Mouse (Mus musculus): ENCODE measurements around the gene Gorasp2. TPM values are rescaled to one million over a fixed set of nuclear protein-coding genes. Genes with fewer than 3 reads are reported as not detected.

The Gorasp2 gene
- 51.8 and 52.0 TPM in 2 replicates for polyA plus RNA-seq (2015; fragmentation: Nextera tagmentation; extraction: Ambion mirVana)

- no peaks in the 10 kb centered on the region for H3K9me3 ChIP-seq (replicated peaks; ENCODE audit: control insufficient read depth, low read length)
- peaks cover 12% of the 10 kb centered on the region for H3K4me1 ChIP-seq (ENCODE audit: control insufficient read depth, low read depth, low read length)
- H3K4me2 ChIP-seq (ENCODE audit: low read depth, low read length) = peak within 1 kb of the TSS; percentile 86
- H3K27ac ChIP-seq (ENCODE audit: low read length) = peak within 1 kb of the TSS; percentile 85
- no peaks in the 10 kb centered on the region for H3K27me3 ChIP-seq (ENCODE audit: control insufficient read depth, insufficient read depth, low read depth, low read length)
- 1% methylated on average over 64 of the region's 64 CpGs for WGBS (ENCODE audit: insufficient replicate concordance)
- peak; percentile 95 for ATAC-seq (ENCODE audit: low read depth)
- H3K9ac ChIP-seq (ENCODE audit: low read depth, low read length) = peak within 1 kb of the TSS; percentile 92
- H3K4me3 ChIP-seq (ENCODE audit: low read depth, low read length) = peak within 1 kb of the TSS; percentile 85
- H3K36me3 ChIP-seq (ENCODE audit: control insufficient read depth, insufficient read depth) = no peaks in the 10 kb centered on the region
These were observed at the start of gene Gorasp2 for GRCm38 (mm10) chr2:70660887-70661714. Gene Gorasp2, plus strand, starts transcription at chr2:70661576.

DNA sequence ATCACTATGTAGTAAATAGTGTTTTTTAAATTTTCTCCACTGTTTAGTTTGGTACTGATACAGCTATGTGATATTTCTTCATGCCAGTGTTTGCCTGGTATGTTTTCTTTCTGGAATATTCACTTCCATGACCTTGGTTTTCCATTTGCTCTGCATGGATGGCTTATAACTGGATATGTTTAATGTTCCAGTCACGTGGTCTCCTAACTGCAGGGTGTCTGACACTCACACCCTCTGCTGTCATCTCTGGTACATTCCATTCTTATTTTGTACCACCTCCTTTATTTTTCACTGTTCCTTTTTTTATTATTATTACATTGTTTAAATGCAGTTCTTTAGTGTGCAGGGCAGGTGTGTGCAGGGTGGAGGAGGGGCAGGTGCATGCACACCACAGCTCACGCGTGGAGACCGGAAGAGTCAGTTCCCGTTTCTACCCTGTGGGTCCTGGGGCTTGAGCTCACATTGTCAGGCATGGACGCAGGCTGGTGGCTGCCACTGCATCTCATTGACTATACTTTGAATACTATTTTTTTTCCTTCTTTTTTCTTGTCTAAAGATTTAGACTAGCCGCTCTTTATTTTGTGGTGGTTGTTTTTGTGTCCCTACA lies 46.5 kb upstream of the Gorasp2 start:
- no peak overlapping the region for H3K27ac ChIP-seq (ENCODE audit: low read length)
- WGBS (ENCODE audit: insufficient replicate concordance) = 56% methylated on average over 7 of the region's 7 CpGs

DNA sequence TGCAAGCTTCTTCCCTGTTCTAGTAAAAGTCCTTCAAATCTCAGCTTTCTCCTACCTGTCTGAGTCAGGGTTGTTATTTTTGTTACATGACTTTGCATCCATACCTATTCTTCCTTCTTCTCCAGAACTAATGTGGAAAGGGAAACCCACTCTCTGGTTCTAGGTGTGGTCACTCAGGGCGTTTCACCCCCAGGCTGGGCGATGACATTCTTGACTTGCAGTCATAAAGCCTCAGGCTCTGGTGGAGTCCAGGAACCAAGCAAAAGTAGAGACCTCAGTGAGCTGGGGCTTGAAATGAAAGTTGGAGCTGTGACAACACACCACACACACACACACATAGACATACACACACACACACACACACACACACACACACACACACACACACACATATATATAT lies 45.3 kb upstream of the Gorasp2 start:
- no peak overlapping the region for H3K27ac ChIP-seq (ENCODE audit: low read length)
- no peak overlapping the region for H3K4me2 ChIP-seq (ENCODE audit: low read depth, low read length)
- H3K9me3 ChIP-seq (replicated peaks; ENCODE audit: control insufficient read depth, low read length) = no peaks in the 10 kb centered on the region
- no peak overlapping the region for H3K9ac ChIP-seq (ENCODE audit: low read depth, low read length)
- H3K4me1 ChIP-seq (ENCODE audit: control insufficient read depth, low read depth, low read length) = no peaks in the 10 kb centered on the region
- H3K36me3 ChIP-seq (ENCODE audit: control insufficient read depth, insufficient read depth) = no peaks in the 10 kb centered on the region
- no peak overlapping the region for H3K4me3 ChIP-seq (ENCODE audit: low read depth, low read length)
- H3K27me3 ChIP-seq (ENCODE audit: control insufficient read depth, insufficient read depth, low read depth, low read length) = no peaks in the 10 kb centered on the region
- 52% methylated on average over 2 of the region's 2 CpGs for WGBS (ENCODE audit: insufficient replicate concordance)
- ATAC-seq (ENCODE audit: low read depth) = no peak

More for the DNA sequence above, 46.5 kb upstream of the Gorasp2 start:
- no peaks in the 10 kb centered on the region for H3K4me1 ChIP-seq (ENCODE audit: control insufficient read depth, low read depth, low read length)
- H3K36me3 ChIP-seq (ENCODE audit: control insufficient read depth, insufficient read depth) = no peaks in the 10 kb centered on the region
- no peaks in the 10 kb centered on the region for H3K27me3 ChIP-seq (ENCODE audit: control insufficient read depth, insufficient read depth, low read depth, low read length)
- no peak overlapping the region for H3K4me2 ChIP-seq (ENCODE audit: low read depth, low read length)
- H3K9me3 ChIP-seq (replicated peaks; ENCODE audit: control insufficient read depth, low read length) = no peaks in the 10 kb centered on the region
- H3K4me3 ChIP-seq (ENCODE audit: low read depth, low read length) = no peak overlapping the region
- no peak overlapping the region for H3K9ac ChIP-seq (ENCODE audit: low read depth, low read length)
- no peak for ATAC-seq (ENCODE audit: low read depth)

- Histone ChIP-seq H3K27me3 (ENCODE audit: control insufficient read depth, insufficient read depth, low read depth, low read length) (no peaks in the 10 kb centered on the region), H3K9ac (ENCODE audit: low read depth, low read length) (no peak overlapping the region), H3K36me3 (ENCODE audit: control insufficient read depth, insufficient read depth) (no peaks in the 10 kb centered on the region), H3K27ac (ENCODE audit: low read length) (no peak overlapping the region), H3K4me3 (ENCODE audit: low read depth, low read length) (no peak overlapping the region), H3K4me2 (ENCODE audit: low read depth, low read length) (no peak overlapping the region), H3K9me3 (replicated peaks; ENCODE audit: control insufficient read depth, low read length) (no peaks in the 10 kb centered on the region), H3K4me1 (ENCODE audit: control insufficient read depth, low read depth, low read length) (no peaks in the 10 kb centered on the region)
- no peak for ATAC-seq (ENCODE audit: low read depth)
- 44% methylated on average over 3 of the region's 3 CpGs for WGBS (ENCODE audit: insufficient replicate concordance)
These were observed 44.8 kb upstream of the Gorasp2 start for GRCm38 (mm10) chr2:70616617-70617016.

GRCm38 (mm10) chr2:70619232-70619835 lies 42.0 kb upstream of the Gorasp2 start:
- no peak for ATAC-seq (ENCODE audit: low read depth)
- WGBS (ENCODE audit: insufficient replicate concordance) = 73% methylated on average over 6 of the region's 6 CpGs
- no peak overlapping the region for H3K9ac ChIP-seq (ENCODE audit: low read depth, low read length)
- no peaks in the 10 kb centered on the region for H3K4me1 ChIP-seq (ENCODE audit: control insufficient read depth, low read depth, low read length)
- no peak overlapping the region for H3K27ac ChIP-seq (ENCODE audit: low read length)
- H3K4me3 ChIP-seq (ENCODE audit: low read depth, low read length) = no peak overlapping the region
- no peaks in the 10 kb centered on the region for H3K9me3 ChIP-seq (replicated peaks; ENCODE audit: control insufficient read depth, low read length)
- no peaks in the 10 kb centered on the region for H3K36me3 ChIP-seq (ENCODE audit: control insufficient read depth, insufficient read depth)
- H3K4me2 ChIP-seq (ENCODE audit: low read depth, low read length) = no peak overlapping the region
- H3K27me3 ChIP-seq (ENCODE audit: control insufficient read depth, insufficient read depth, low read depth, low read length) = no peaks in the 10 kb centered on the region

DNA sequence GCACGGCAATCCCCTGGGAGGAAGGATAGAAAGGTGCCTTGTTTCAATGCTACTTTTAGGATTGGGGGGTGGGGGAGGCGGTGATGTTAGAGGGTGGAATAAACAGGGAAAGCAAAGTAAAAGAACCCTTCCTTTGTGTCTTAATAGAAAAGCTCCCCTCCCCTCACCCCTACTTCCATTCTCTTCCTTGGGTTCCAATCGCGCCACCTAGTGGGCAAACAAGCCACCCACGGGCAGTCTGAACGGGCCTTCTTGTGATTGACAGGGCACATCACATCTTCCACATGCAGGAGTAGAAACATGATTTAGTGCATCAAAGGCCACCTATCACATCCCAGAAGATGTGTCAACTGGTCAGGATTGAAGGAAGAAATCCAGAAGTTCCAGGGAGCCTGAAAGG lies 41.2 kb upstream of the Gorasp2 start:
- 20% methylated on average over 6 of the region's 6 CpGs for WGBS (ENCODE audit: insufficient replicate concordance)
- Histone ChIP-seq H3K27ac (ENCODE audit: low read length) (no peak overlapping the region), H3K27me3 (ENCODE audit: control insufficient read depth, insufficient read depth, low read depth, low read length) (no peaks in the 10 kb centered on the region), H3K4me3 (ENCODE audit: low read depth, low read length) (no peak overlapping the region), H3K36me3 (ENCODE audit: control insufficient read depth, insufficient read depth) (no peaks in the 10 kb centered on the region), H3K4me2 (ENCODE audit: low read depth, low read length) (no peak overlapping the region), H3K9me3 (replicated peaks; ENCODE audit: control insufficient read depth, low read length) (no peaks in the 10 kb centered on the region), H3K9ac (ENCODE audit: low read depth, low read length) (no peak overlapping the region), H3K4me1 (ENCODE audit: control insufficient read depth, low read depth, low read length) (no peaks in the 10 kb centered on the region)
- ATAC-seq (ENCODE audit: low read depth) = no peak

GRCm38 (mm10) chr2:70622244-70622643 lies 39.1 kb upstream of the Gorasp2 start:
- 19% methylated on average over 4 of the region's 4 CpGs for WGBS (ENCODE audit: insufficient replicate concordance)
- no peaks in the 10 kb centered on the region for H3K9me3 ChIP-seq (replicated peaks; ENCODE audit: control insufficient read depth, low read length)
- H3K4me1 ChIP-seq (ENCODE audit: control insufficient read depth, low read depth, low read length) = no peaks in the 10 kb centered on the region
- no peak overlapping the region for H3K9ac ChIP-seq (ENCODE audit: low read depth, low read length)
- no peak for ATAC-seq (ENCODE audit: low read depth)
- H3K36me3 ChIP-seq (ENCODE audit: control insufficient read depth, insufficient read depth) = no peaks in the 10 kb centered on the region
- H3K27ac ChIP-seq (ENCODE audit: low read length) = no peak overlapping the region
- no peak overlapping the region for H3K4me3 ChIP-seq (ENCODE audit: low read depth, low read length)
- H3K4me2 ChIP-seq (ENCODE audit: low read depth, low read length) = no peak overlapping the region
- no peaks in the 10 kb centered on the region for H3K27me3 ChIP-seq (ENCODE audit: control insufficient read depth, insufficient read depth, low read depth, low read length)

- 33% methylated on average over 7 of the region's 7 CpGs for WGBS (ENCODE audit: insufficient replicate concordance)
- Histone ChIP-seq H3K9me3 (replicated peaks; ENCODE audit: control insufficient read depth, low read length) (no peaks in the 10 kb centered on the region), H3K27ac (ENCODE audit: low read length) (no peak overlapping the region), H3K36me3 (ENCODE audit: control insufficient read depth, insufficient read depth) (no peaks in the 10 kb centered on the region), H3K27me3 (ENCODE audit: control insufficient read depth, insufficient read depth, low read depth, low read length) (no peaks in the 10 kb centered on the region), H3K4me3 (ENCODE audit: low read depth, low read length) (no peak overlapping the region), H3K9ac (ENCODE audit: low read depth, low read length) (no peak overlapping the region), H3K4me2 (ENCODE audit: low read depth, low read length) (no peak overlapping the region), H3K4me1 (ENCODE audit: control insufficient read depth, low read depth, low read length) (no peaks in the 10 kb centered on the region)
- ATAC-seq (ENCODE audit: low read depth) = no peak
These were observed 35.6 kb upstream of the Gorasp2 start for GRCm38 (mm10) chr2:70625761-70626160.

- H3K4me1 ChIP-seq (ENCODE audit: control insufficient read depth, low read depth, low read length) = no peaks in the 10 kb centered on the region
- no peak overlapping the region for H3K27ac ChIP-seq (ENCODE audit: low read length)
- H3K4me2 ChIP-seq (ENCODE audit: low read depth, low read length) = no peak overlapping the region
- H3K9me3 ChIP-seq (replicated peaks; ENCODE audit: control insufficient read depth, low read length) = no peaks in the 10 kb centered on the region
- H3K9ac ChIP-seq (ENCODE audit: low read depth, low read length) = no peak overlapping the region
- H3K27me3 ChIP-seq (ENCODE audit: control insufficient read depth, insufficient read depth, low read depth, low read length) = no peaks in the 10 kb centered on the region
- no peak for ATAC-seq (ENCODE audit: low read depth)
- WGBS (ENCODE audit: insufficient replicate concordance) = 44% methylated on average over 12 of the region's 12 CpGs
- H3K36me3 ChIP-seq (ENCODE audit: control insufficient read depth, insufficient read depth) = no peaks in the 10 kb centered on the region
- no peak overlapping the region for H3K4me3 ChIP-seq (ENCODE audit: low read depth, low read length)
These were observed 33.0 kb upstream of the Gorasp2 start for GRCm38 (mm10) chr2:70628397-70628796.

Measured in liver, embryonic 16.5 days (tissue).